Mouse (Mus musculus) heart, postnatal 14 days (tissue): ENCODE measurements around the gene Gatad2a. TPM values are rescaled to one million over a fixed set of nuclear protein-coding genes. Genes with fewer than 3 reads are reported as not detected.

ENCODE experiments used
- total RNA-seq, 2 experiments: library from RNA; stranded (reverse); gene quantifications; 2 replicates each; pipeline ENCODE4 v1.2.3; 2021

Gatad2a gene
- total RNA-seq, 2 experiments from 2014 or later: 41.7 to 41.9 TPM

Other genes with a start within 250 kb of the Gatad2a start
- 1 to 10 TPM; 3.3 to 3.9 TPM for gene Zfp963, start 246.4 kb downstream of the Gatad2a start, total RNA-seq
- gene Gm20422, start 221.5 kb downstream of the Gatad2a start, total RNA-seq: 1 to 10 TPM; 1.9 to 2.2 TPM
- 10 to 100 TPM; 17.8 to 19.3 TPM for gene Atp13a1, start 205.2 kb downstream of the Gatad2a start, total RNA-seq
- 10 to 100 TPM; 19.5 to 19.8 TPM for gene Zfp866, start 205.2 kb downstream of the Gatad2a start, total RNA-seq
- 1 to 10 TPM; 4.5 to 4.6 TPM for gene Gmip, start 187.7 kb downstream of the Gatad2a start, total RNA-seq
- under 1 TPM; 0.45 to 0.59 TPM for gene Lpar2, start 174.0 kb downstream of the Gatad2a start, total RNA-seq
- under 1 TPM in 1 of 2 experiments, not detected in 1; 0.41 TPM for gene Pbx4, start 163.9 kb downstream of the Gatad2a start, total RNA-seq
- gene Cilp2, start 108.7 kb downstream of the Gatad2a start, total RNA-seq: 1 to 10 TPM; 1.7 TPM
- gene Tssk6, start 94.2 kb downstream of the Gatad2a start, total RNA-seq: not detected
- gene Ndufa13, start 93.8 kb downstream of the Gatad2a start, total RNA-seq: 100 to 1,000 TPM; 404 to 405 TPM
- gene Yjefn3, start 93.7 kb downstream of the Gatad2a start, total RNA-seq: 10 to 100 TPM; 10.4 to 10.7 TPM
- 10 to 100 TPM; 39.3 to 40.3 TPM for gene Mau2, start 46.4 kb upstream of the Gatad2a start, total RNA-seq
- gene Sugp1, start 46.4 kb upstream of the Gatad2a start, total RNA-seq: 10 to 100 TPM; 19.1 to 19.4 TPM
- gene Tm6sf2, start 76.5 kb upstream of the Gatad2a start, total RNA-seq: 1 to 10 TPM in 1 of 2 experiments, under 1 TPM in 1; 0.46 to 1.5 TPM
- gene Hapln4, start 87.1 kb upstream of the Gatad2a start, total RNA-seq: not detected
- gene Ncan, start 124.5 kb upstream of the Gatad2a start, total RNA-seq: under 1 TPM; 0.02 to 0.07 TPM
- 1 to 10 TPM; 7.4 to 7.9 TPM for gene Nr2c2ap, start 134.9 kb upstream of the Gatad2a start, total RNA-seq
- gene Rfxank, start 142.8 kb upstream of the Gatad2a start, total RNA-seq: 10 to 100 TPM; 17.7 to 20.1 TPM
- gene Borcs8, start 143.1 kb upstream of the Gatad2a start, total RNA-seq: 10 to 100 TPM; 25.8 to 31.3 TPM
- gene Mef2b, start 143.3 kb upstream of the Gatad2a start, total RNA-seq: under 1 TPM in 1 of 2 experiments, not detected in 1; 0.37 TPM
- 10 to 100 TPM; 91.7 to 99.4 TPM for gene Tmem161a, start 176.0 kb upstream of the Gatad2a start, total RNA-seq
- 10 to 100 TPM; 46.4 to 55.4 TPM for gene Slc25a42, start 215.9 kb upstream of the Gatad2a start, total RNA-seq
- gene Sugp2, start 237.8 kb upstream of the Gatad2a start, total RNA-seq: 10 to 100 TPM; 40.2 to 44.7 TPM
- gene Armc6, start 238.1 kb upstream of the Gatad2a start, total RNA-seq: 1 to 10 TPM; 6.6 to 9.7 TPM